Mouse (Mus musculus) embryo, embryonic 11.5 days (tissue): Measurements from ENCODE around the gene Gm8909.
"Not testable (repeated sequence)": the region's sequence is repeated elsewhere in the genome, so short reads cannot be mapped to it uniquely, and the experiment has no call there.

ENCODE experiments used
- DNase-seq: peaks from one replicate; pipeline ENCODE4 v3.0.0-alpha.2; 2012; ENCODE audit warnings: low read depth, low spot score

The Gm8909 gene

GRCm38 (mm10) chr17:36168039-36168652, at the start of gene Gm8909:
Gene Gm8909 (minus strand): TSS chr17:36168537.
- DNase-seq: no peak

GRCm38 (mm10) chr17:36215586-36215985, 47.2 kb upstream of the Gm8909 start:
- DNase-seq: no peak

GRCm38 (mm10) chr17:36206846-36207245, 38.5 kb upstream of the Gm8909 start:
- no peak for DNase-seq

- no peak for DNase-seq
Measured at GRCm38 (mm10) chr17:36205862-36206261, 37.5 kb upstream of the Gm8909 start.

- no peak for DNase-seq
Measured at GRCm38 (mm10) chr17:36205456-36205855, 37.1 kb upstream of the Gm8909 start.

GRCm38 (mm10) chr17:36201851-36202250, 33.5 kb upstream of the Gm8909 start:
- no peak for DNase-seq

GRCm38 (mm10) chr17:36198317-36198716, 30.0 kb upstream of the Gm8909 start:
- no peak for DNase-seq

- no peak for DNase-seq
Measured at GRCm38 (mm10) chr17:36194471-36194870, 26.1 kb upstream of the Gm8909 start.

GRCm38 (mm10) chr17:36193546-36194141, 25.3 kb upstream of the Gm8909 start:
- DNase-seq: peak; percentile 35

- DNase-seq: no peak
Measured at GRCm38 (mm10) chr17:36192371-36192770, 24.0 kb upstream of the Gm8909 start.

- no peak for DNase-seq
Measured at GRCm38 (mm10) chr17:36190169-36190507, 21.8 kb upstream of the Gm8909 start, which contains the start of gene H2-T3. Gene H2-T3 (minus strand): TSS chr17:36190287.

- DNase-seq: no peak
Measured at GRCm38 (mm10) chr17:36189491-36190168, 21.3 kb upstream of the Gm8909 start.

- no peak for DNase-seq
Measured at GRCm38 (mm10) chr17:36187540-36187939, 19.2 kb upstream of the Gm8909 start.

GRCm38 (mm10) chr17:36182212-36182611, 13.9 kb upstream of the Gm8909 start:
- DNase-seq: no peak

GRCm38 (mm10) chr17:36179446-36179845, 11.1 kb upstream of the Gm8909 start:
- DNase-seq: not testable (repeated sequence)

GRCm38 (mm10) chr17:36178938-36179337, 10.6 kb upstream of the Gm8909 start:
- not testable (repeated sequence) for DNase-seq

- DNase-seq: not testable (repeated sequence)
Measured at GRCm38 (mm10) chr17:36176132-36176531, 7.8 kb upstream of the Gm8909 start.

- no peak for DNase-seq
Measured at GRCm38 (mm10) chr17:36170287-36170814, 2.0 kb upstream of the Gm8909 start.

- DNase-seq: no peak
Measured at GRCm38 (mm10) chr17:36169753-36170152, 1.4 kb upstream of the Gm8909 start.

GRCm38 (mm10) chr17:36169094-36169493, 757 bp upstream of the Gm8909 start:
- DNase-seq: not testable (repeated sequence)

GRCm38 (mm10) chr17:36167306-36168038, 865 bp downstream of the Gm8909 start:
- DNase-seq: no peak

GRCm38 (mm10) chr17:36166901-36167300, 1.4 kb downstream of the Gm8909 start:
- not testable (repeated sequence) for DNase-seq
